Mouse (Mus musculus) layer of hippocampus, adult 9-11 months (tissue): ENCODE results near the gene Ptpdc1.

ENCODE experiments used
- DNase-seq: peaks from one replicate; pipeline ENCODE4 v3.0.0; 2022

Gene Ptpdc1

DNA sequence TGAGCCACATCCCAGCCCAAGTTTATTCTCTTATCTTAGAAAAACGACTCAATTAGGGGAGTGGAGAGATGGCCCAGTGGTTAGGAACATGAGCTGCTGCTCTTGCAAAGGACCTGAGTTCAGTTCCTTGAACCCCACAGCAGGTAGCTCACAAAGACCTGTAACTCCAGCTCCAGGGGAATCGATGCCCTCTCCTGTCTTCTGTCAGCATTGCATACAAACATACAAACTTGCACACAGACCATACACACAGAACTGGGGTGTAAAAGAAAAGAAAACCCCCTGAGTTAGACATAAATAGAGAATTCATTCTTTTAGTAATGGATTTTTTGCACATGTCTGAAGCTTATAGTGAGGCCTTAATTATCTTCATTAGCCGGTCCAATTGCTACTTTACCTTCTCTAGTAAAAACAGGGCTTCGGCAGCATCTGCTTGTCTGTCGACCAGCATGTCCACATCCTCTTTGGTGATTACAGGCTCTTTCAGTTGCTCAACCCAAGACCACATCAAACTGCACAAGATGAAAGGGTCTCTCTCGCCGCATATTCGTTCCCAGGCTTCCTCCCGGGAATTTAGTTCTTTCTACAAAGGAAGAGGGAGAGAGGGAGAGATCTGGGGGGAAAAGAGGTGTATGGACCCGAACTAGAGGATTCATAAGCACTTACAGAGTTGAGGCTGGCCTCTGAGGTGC is 42.6 kb downstream of the Ptpdc1 start:
- no peak for DNase-seq

DNA sequence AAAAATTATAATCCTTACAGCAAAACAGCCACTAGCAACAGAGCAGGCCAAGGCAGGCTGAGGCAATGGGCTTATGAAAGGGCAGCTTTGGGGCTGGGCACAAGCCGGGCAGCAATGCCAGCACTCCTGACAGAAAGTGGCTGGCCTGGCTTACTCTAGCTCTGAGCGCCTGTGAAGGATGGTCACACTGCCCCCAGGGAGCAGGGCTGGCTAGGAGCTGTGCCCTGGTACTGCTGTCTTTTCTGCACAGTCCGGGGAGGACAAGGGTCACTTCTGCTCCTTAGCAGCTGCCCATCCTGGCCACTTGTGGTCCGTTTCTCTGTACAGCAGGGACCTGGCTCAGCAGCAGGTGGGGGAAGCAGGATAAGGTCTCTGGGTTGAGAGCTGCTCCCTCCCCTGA is 46.8 kb downstream of the Ptpdc1 start:
- no peak for DNase-seq

DNA sequence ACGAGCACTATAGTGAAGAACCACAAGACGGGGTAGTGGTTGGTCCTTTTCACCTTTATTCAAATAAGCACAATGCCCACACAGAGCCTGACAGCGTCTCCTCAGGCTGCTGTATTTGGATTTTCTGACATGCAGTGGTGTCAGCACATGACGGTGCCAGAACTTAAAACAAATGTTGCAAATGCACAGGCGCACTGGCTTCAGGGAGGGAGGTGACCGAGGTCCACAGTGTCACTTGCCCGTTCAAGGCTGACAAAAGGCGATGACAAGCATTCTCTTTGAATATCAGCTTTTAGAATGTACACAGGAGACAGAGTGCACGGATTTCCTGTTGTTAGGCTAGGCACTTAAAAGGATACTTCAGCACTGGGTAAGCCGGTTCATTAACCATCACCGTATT is 47.6 kb downstream of the Ptpdc1 start:
- DNase-seq = no peak

DNA sequence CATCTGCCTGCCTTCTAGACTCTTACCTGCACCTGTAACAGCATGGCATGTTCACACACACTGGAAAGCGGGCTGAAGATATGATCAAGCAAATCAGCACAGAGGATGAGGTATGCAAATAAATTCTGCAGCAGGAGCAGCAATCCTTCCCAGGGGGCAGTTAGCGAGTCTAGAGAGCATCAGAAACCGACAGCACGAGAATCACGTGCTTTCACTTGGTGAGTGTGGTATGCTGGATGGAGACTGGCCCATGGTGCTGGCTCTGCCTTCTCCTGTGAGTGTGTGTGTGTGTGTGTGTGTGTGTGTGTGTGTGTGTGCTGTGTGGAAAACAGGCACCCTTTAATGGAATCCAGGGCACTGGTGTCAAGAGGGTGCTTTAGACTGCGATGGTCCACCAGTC is 48.5 kb downstream of the Ptpdc1 start:
- DNase-seq = no peak

DNA sequence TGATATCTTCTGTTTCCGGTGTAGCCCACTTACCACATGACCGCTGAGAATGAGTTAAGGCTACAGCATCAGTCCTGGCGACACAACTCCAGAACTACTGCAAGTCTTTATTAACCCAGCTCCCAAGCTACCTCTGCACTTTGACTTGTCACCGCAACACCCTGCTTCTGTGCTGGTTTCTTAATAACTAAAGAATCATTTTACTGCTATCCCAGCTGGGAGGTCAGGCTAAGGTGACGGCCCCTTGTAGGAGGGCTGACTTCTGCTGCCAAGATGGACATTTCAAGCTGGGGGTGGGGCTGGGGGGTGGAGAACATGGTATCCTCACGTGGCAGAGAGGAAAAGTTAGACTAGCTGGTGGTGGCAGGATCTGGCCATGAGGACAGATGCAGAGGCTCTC is 50.7 kb downstream of the Ptpdc1 start:
- DNase-seq = no peak

DNA sequence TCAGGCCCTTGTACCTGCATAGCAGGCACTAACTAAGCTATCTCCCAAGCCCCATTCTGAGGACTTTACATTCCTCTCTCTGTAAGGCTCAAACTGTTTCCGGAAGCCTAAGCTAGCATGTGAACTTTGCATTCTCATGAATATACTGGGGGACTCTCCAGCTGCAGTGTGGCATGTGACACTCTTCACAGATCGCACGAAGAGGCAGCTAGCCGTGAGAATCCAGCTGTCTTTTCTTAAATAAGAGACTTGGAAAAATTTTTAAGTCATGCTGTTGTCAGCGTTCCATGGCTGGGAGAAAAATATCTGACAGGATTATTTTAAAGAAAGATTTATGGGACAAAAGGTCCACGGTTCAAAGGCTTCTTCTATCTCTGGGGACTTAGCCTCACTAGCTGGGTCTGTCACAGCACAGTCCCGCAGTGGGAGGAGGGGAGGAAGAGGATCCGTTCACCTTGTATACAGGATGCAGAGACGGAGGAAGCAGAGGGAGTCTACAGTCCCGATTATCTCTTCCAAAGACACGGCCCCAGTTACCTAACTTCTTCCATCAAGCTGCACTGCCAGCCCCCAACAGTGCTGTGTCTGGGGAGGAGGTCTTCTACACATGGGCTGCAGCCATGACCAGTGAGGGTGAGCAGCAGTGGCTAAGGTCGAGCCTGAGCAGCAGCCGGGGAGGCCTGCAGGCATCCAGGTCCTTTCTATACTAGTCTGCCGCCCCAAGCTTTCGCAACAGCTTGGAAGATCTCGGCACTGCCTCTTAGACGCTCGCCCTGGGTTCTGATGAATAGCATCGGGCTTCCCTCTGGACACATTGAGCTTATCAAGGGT is 51.7 kb downstream of the Ptpdc1 start:
- no peak for DNase-seq

DNA sequence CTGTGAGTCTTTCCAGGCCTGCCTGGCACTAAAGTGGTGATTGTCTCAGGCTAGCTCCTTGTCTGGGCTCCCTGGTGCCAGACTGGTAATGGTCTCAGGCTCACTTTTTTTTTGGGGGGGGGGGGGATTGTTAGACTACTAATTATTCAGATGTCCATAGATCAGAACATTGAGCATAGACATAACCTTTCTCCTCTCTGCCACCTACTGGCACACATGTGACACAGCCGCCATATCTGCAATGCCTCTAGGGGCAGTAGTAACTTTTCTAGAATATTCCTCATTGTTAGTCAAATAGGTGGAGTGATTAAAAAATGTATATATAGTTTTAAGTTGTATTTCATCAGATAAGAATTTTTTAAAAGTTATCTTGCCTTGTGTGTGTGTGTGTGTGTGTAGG is 53.3 kb downstream of the Ptpdc1 start:
- no peak for DNase-seq

DNA sequence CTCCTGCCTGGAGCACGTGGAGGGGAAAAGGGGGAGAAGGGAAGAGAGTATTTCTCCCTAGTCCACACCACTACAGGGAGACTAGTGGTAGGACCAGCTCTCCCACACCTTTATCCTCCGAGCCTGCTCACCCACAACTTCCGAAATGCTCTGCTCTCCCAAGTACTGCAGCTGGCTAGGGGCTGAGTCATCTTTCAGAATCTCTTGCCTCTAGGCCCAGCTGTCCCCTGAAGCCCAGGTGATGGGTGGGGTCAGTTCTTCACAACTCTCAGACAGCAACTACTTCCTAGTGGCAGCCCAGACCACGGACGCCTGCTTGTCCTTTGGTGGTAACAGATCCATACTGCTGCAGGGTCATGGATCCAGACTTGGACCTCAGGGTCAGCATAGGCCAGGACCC is 54.2 kb downstream of the Ptpdc1 start:
- DNase-seq = no peak

DNA sequence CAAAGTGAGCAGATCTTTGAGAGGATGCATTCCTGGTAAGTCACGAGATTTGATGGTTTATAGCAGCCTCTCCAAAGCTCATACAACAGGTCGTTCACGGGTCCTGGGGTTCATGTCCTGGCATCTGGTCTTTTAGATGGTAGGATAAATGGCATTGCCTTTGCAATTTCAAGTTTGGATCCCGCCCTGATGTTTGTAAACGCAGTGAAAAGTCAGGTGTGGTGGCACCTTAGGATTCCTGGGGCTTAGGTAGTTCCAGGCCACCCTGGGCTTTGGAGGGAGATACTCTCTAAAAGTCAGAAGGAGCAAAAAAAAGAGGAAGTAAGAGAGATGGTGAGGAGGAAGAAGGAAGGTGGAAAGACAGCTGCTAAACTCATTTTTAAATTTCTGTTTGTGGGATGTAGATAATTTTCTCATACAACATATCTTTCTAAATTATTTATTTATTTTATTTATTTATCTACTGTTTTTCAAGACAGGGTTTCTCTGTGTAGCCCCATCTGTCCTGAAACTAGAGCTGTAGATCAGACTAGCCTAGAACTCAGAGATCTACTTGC is 55.8 kb downstream of the Ptpdc1 start:
- no peak for DNase-seq

DNA sequence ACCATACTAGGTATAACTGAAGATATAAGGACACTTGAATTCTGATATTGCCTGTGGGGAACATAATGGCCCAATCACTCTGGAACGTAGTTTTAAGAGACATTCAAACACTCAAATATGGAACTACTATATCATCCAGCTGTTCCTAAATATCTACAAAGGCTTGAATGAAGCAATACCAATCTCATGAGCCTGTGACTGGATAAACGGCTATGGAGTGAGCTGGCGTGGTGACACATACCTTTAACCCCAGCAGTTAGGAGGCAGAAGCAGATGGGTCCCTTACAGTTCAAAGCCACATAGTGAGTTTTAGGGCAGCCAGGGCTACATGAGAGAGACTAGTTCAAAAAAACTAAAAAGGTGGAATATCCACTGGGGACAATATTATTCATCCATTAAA is 57.8 kb downstream of the Ptpdc1 start:
- DNase-seq = no peak

DNA sequence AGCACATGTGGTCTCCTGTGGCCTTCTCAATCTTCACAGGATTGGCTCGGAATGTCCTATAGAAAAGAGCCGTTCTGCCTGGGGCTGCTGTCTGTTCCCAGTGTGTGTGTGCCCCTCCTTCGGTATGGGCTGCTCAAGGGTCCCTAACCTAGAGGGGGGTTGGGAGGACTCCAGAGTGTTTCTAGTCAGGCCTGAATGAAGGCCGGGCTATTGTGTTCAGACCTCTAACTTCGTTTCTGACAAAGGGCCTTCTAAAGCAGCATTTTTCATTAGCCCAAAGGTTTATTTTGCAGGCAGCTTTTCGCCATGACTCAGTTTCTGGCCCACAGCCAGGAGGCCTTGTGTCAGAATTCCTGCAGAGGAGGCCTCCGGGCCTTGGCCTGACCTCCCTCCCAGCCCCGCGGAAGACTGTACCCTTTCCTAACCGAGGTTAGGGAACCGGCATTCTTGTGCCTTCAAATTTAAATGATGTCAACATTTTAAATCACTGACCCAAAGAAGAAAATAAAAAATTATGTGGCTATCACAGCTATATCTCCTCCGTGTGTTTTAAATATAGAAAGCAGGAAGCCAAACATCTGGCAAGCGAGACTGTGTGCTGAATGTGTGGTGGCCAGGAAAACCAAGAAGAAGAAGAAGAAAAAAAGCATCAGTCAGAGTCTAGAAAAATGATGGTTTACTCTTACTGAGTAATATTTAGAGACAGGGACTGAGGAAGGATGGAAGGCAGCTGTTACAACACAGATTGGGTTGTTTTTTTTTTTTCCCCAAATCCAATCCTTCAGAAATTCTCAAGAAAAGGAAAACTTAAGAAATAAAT is 59.1 kb downstream of the Ptpdc1 start:
- peak; percentile 67 for DNase-seq

DNA sequence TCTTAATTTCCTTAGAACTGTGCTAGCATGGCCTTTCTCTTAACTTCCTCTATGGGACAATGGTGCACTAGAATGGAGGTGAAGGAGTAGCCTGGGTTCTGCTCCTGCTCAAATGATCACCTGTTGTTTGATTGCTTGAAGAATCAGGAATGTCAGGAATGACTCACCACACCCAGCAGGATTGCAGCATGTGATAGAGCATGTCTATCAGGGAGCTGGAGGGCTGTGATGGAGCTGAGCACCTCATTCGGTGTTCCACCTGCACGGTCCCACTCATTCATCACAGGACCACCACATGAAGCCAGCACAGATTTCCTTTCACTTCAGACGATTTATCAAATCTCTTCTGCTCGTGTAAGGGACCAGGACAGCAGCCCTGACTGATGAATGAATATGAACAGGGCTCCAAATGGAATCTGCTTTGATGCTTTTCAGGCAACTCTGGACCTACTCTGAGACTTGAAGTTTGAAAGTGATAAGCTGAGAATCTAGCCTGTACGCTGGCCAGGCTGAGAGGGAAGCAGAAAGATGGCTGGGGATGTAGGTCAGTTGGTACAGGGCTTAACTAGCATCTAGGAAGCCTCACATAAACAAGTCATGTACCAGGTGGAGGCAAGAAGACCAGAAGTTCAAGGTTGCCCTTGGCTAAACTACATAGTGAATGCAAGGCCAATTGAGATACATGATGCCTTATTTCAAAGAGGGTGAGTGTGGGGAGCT is 60.4 kb downstream of the Ptpdc1 start:
- DNase-seq = no peak

DNA sequence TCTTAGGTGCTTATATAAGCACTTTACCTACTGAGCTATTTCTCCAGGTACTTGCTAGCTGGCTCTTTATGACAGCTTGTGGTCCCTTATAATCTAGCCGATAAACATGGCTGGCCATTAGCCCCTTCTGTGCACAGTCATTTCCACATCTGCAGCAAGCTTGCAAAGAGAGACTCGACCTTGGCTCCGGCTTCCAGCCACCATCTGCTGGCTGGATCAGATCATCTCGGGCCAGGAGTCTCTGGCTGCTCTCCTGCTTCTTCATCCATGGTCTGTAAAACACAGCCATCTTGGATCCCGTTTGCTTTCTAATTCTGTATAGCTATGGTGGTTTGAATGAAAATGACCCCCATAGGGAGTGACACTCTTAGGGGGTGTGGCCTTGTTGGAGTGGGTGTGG is 63.1 kb downstream of the Ptpdc1 start:
- DNase-seq = no peak

DNA sequence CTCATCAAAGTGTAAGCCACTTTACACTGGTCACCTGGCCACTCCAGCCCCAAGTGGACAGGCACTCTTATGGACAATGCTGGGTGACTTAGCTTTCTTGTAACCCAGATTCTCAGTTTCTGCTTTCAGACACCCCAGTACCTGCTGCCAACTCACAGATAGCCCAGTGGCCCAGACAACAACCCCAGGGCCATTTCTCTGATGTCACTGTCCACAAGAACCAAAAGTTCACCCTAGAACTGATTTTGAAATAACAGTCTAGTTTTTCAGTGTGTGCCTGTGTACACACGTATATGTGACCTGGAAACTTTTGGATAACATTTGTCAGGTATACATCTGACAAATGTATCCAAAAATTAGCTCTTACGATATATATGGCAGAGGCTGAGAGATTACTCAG is 64.0 kb downstream of the Ptpdc1 start:
- no peak for DNase-seq

DNA sequence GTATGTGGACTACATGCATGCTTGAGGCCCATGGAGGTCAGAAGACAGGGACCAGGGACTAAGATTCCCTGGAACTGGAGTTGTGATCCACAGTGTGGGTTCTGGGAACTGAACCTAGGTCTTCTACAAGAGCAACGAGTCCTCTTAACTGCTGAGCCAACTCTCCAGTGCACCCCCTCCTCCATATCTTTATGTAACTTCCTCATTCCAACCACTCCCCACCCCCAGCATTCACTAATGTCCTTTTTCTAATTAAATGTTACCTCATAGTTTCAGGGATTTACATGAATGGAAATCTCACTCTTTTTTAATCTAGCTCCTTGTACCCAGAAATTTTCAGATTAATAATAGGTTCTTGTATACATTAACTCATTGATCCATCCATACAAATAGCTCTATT is 69.5 kb downstream of the Ptpdc1 start:
- DNase-seq = no peak

DNA sequence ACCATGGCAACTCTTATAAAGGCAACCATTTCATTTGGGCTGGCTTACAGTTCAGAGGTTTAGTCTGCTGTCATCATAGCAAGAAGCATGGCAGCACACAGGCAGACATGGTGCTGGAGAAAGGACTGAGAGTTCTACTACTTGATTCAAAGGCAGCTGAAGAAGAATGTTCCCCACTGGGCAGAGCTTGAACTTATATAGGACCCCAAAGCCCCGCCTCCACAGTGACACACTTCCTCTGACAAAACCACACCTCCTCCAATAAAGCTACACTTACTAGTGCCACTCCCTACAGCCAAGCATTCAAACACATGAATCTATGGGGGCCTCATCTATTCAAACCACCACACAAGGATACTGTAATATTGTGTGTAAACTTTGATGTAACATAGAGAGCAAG is 70.9 kb downstream of the Ptpdc1 start:
- DNase-seq = no peak

DNA sequence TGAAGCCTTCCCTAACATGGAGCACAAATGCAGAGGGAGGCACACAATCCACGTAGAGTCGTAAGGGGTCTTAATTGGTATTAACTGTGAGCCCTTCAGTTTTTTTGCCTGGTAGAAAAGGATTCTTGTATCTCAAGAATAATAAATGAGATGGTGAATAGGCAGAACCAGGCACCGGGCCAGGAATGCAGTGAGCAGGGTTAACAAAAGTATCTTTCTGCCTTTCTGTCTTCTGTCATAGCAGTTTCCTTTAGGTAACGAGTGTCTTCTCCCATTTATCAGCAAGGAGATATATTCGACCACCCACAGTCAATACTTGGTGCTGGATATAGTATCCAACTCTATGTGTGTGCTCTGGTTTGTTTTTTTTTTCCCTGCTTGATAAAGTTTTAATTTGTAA is 72.0 kb downstream of the Ptpdc1 start:
- no peak for DNase-seq

DNA sequence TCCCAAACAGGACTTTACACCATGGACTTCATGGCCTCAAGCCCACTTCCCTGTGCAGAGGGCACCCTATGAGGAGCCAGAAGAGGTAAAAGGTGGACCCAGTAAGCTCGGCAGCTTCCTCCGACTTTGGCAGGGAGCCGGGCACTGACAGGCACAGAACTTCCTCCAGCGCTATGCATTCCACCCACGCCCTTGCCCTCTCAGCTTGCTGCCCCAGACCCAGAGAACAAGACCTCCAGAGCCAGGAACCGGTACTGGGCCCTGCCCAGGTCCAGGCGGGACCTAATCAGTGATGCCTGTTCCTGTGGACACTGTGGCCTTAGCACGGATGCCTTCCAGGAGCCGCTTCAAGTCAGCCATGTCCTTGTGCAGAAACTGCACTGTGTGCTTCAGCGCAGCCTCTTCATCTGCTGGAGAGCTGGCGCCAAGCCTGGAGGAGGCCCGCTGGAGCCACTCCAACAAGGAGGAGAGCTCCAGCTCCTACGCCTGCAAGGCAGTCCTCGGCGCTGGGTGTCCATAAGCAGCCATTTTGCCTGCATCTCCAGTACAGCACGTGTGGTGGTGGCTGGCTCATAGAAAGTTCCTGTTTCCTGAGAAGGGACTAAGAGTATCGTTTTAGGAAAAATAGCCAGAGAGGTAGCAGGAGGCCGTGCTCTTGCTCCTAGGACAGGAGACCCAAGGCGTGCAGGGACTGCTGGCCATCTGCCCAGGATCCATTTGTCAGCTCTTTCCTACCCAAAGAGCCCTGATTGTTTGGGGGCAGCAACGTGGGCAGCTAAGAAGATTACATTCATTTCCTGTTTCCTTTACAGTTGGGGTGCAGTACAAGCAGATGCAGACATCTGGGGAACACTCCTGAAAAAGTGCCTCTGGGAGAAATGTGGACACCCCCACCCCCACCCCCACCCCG is 73.0 kb downstream of the Ptpdc1 start:
- peak; percentile 91 for DNase-seq

DNA sequence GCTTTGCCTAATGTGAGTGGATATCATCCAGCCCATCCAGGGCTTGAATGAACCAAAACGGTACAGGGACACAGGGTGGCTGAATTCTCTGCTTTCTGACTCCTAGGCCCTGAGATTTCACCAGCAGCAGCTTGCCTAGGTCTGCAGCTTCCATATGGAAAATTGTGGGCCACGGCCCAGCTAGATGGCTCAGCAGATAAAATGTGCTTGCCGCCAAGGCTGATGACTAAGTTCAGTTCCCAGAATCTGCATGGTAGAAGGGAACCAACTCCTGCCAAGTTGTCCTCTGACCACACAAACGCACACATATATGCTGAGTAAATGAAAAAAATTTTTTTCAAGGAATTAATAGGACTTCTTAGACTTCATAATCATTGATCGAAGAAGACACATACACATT is 77.2 kb downstream of the Ptpdc1 start:
- no peak for DNase-seq

DNA sequence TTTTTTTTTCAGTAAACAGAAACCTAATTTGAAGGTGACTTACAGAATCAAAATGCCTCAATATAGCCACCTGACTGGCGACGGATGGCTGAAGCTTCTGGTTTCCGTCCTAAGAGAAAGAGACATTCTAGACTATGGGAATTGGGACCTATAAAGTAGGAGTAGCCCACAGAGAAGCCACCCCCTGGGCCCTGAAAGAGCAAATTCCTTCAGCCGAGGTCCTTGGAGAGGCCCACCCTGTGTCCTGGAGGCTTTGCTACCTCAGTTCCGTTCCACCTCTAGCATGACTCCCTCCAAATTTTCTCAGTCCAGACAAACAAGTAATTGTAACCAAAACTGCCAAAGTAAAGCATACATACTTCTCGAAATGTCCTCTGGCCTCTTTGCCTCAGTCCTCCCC is 77.8 kb downstream of the Ptpdc1 start:
- DNase-seq = no peak

DNA sequence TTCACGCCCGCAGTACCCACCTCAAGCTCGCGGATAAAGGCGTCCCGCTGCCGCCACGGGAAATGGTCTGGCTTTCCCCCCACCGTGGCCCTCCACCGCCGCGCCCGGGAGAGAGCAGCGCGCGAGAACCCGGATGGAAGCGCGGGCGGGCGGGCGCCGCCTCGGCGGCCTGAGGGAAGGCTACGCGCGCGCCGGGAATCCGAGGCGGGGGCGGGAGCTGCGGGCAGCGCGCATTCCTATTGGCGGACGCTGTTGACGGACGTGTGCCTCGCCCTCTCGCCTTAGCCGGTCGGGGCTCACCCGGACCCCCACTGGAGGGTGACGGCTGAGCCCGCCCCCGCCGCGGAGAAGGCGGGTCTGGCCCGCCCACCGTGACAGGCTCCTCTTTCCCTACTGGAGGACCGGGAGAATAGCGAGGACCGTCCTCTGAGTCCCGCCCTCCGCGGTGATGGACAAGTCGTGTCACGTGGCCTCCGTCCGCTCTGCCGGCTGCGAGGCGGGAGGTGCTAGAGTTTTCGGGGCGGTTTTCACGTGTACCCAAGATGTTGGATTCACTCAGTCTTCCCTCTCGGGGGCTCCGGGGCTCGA is 79.0 kb downstream of the Ptpdc1 start:
- peak; percentile 100 for DNase-seq
